Mouse (Mus musculus): Measurements from ENCODE around the gene Gm8267. TPM values are rescaled to one million over a fixed set of nuclear protein-coding genes. Genes with fewer than 3 reads are reported as not detected.
"Not testable (repeated sequence)": the region's sequence is repeated elsewhere in the genome, so short reads cannot be mapped to it uniquely, and the experiment has no call there.

Gm8267 gene
- not detected in 2 replicates for total RNA-seq (2012; rRNA removed)

- Histone ChIP-seq H3K36me3 (ENCODE audit: control insufficient read depth, insufficient read depth, low read length, poor library complexity, severe bottlenecking) (no peaks in the 10 kb centered on the region), H3K4me1 (ENCODE audit: control insufficient read depth in 2 of 2, insufficient read depth in 2 of 2, low read length in 2 of 2, poor library complexity in 1 of 2) (no peaks in the 10 kb centered on the region), H3K9me3 (ENCODE audit: control insufficient read depth, insufficient read depth, low read depth, low read length) (no peaks in the 10 kb centered on the region), H3K4me3 (ENCODE audit: insufficient read depth in 1 of 2, low read depth in 1 of 2, low read length in 2 of 2, poor library complexity in 1 of 2, severe bottlenecking in 1 of 2) (no peak within 1 kb of the TSS), H3K27ac (ENCODE audit: insufficient read depth, low read depth, low read length, poor library complexity, severe bottlenecking) (no peak within 1 kb of the TSS), H3K9ac (ENCODE audit: insufficient read depth, low read depth, low read length, poor library complexity, severe bottlenecking) (no peak within 1 kb of the TSS)
- DNase-seq (ENCODE audit: low read depth, low spot score): no peak
- TF ChIP-seq ZNF384 (IDR thresholded peaks at IDR 0.05; ENCODE audit: low read depth, low read length) (no peak), ZC3H11A (IDR thresholded peaks at IDR 0.05; ENCODE audit: borderline replicate concordance, low read depth, low read length) (no peak), HCFC1 (IDR thresholded peaks at IDR 0.05; ENCODE audit: borderline replicate concordance, insufficient read depth, low read length) (no peak), CHD2 (IDR thresholded peaks at IDR 0.05; ENCODE audit: low read depth, low read length) (no peak), MAFK (IDR thresholded peaks at IDR 0.05; ENCODE audit: insufficient read depth, low read depth, low read length) (no peak)
- in situ Hi-C loops (cut with MboI; ENCODE audit: low sequenced_read_pairs in 2 of 2, unreplicated experiment in 2 of 2): no loop called here
These were observed at the start of gene Gm8267 for GRCm38 (mm10) chr14:44750240-44750639. TSS of gene Gm8267 (minus strand) at chr14:44750340.

GRCm38 (mm10) chr14:44789537-44790382 lies 39.6 kb upstream of the Gm8267 start:
- H3K9ac ChIP-seq (ENCODE audit: insufficient read depth, low read depth, low read length, poor library complexity, severe bottlenecking); H3K4me3 ChIP-seq (ENCODE audit: insufficient read depth in 1 of 2, low read depth in 1 of 2, low read length in 2 of 2, poor library complexity in 1 of 2, severe bottlenecking in 1 of 2); H3K36me3 ChIP-seq (ENCODE audit: control insufficient read depth, insufficient read depth, low read length, poor library complexity, severe bottlenecking); H3K4me1 ChIP-seq (ENCODE audit: control insufficient read depth in 2 of 2, insufficient read depth in 2 of 2, low read length in 2 of 2, poor library complexity in 1 of 2); H3K9me3 ChIP-seq (ENCODE audit: control insufficient read depth, insufficient read depth, low read depth, low read length); in situ Hi-C loops (cut with MboI; ENCODE audit: low sequenced_read_pairs in 2 of 2, unreplicated experiment in 2 of 2); H3K27ac ChIP-seq (ENCODE audit: insufficient read depth, low read depth, low read length, poor library complexity, severe bottlenecking); DNase-seq (ENCODE audit: low read depth, low spot score): not testable (repeated sequence)

- H3K9ac ChIP-seq (ENCODE audit: insufficient read depth, low read depth, low read length, poor library complexity, severe bottlenecking); DNase-seq (ENCODE audit: low read depth, low spot score); H3K27ac ChIP-seq (ENCODE audit: insufficient read depth, low read depth, low read length, poor library complexity, severe bottlenecking); H3K36me3 ChIP-seq (ENCODE audit: control insufficient read depth, insufficient read depth, low read length, poor library complexity, severe bottlenecking); in situ Hi-C loops (cut with MboI; ENCODE audit: low sequenced_read_pairs in 2 of 2, unreplicated experiment in 2 of 2); H3K4me1 ChIP-seq (ENCODE audit: control insufficient read depth in 2 of 2, insufficient read depth in 2 of 2, low read length in 2 of 2, poor library complexity in 1 of 2); H3K4me3 ChIP-seq (ENCODE audit: insufficient read depth in 1 of 2, low read depth in 1 of 2, low read length in 2 of 2, poor library complexity in 1 of 2, severe bottlenecking in 1 of 2); H3K9me3 ChIP-seq (ENCODE audit: control insufficient read depth, insufficient read depth, low read depth, low read length): not testable (repeated sequence)
These were observed 7.4 kb downstream of the Gm8267 start for GRCm38 (mm10) chr14:44742789-44743188.

DNA sequence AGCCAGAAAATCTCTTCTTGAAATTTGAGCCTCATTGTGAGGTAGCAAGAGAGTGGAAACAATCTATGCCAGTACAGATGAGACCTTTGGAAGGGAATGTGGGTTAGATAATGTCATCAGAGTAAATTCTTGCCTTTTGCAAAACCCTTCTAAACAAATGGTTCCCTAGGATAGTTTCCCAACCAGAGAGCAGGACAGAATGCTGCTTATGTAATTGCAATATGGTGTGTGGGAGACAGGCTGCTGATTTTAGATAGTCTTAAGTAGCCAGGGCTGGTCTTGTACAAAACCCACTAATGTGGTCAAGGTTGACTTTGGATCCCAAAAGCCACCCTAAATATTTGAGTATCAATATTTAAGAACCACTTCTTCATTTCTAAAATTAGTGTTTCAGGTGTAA lies 19.4 kb downstream of the Gm8267 start:
- H3K27ac ChIP-seq (ENCODE audit: insufficient read depth, low read depth, low read length, poor library complexity, severe bottlenecking); H3K9ac ChIP-seq (ENCODE audit: insufficient read depth, low read depth, low read length, poor library complexity, severe bottlenecking); in situ Hi-C loops (cut with MboI; ENCODE audit: low sequenced_read_pairs in 2 of 2, unreplicated experiment in 2 of 2); H3K9me3 ChIP-seq (ENCODE audit: control insufficient read depth, insufficient read depth, low read depth, low read length); H3K36me3 ChIP-seq (ENCODE audit: control insufficient read depth, insufficient read depth, low read length, poor library complexity, severe bottlenecking); DNase-seq (ENCODE audit: low read depth, low spot score); H3K4me3 ChIP-seq (ENCODE audit: insufficient read depth in 1 of 2, low read depth in 1 of 2, low read length in 2 of 2, poor library complexity in 1 of 2, severe bottlenecking in 1 of 2); H3K4me1 ChIP-seq (ENCODE audit: control insufficient read depth in 2 of 2, insufficient read depth in 2 of 2, low read length in 2 of 2, poor library complexity in 1 of 2): not testable (repeated sequence)

GRCm38 (mm10) chr14:44706356-44706755 lies 43.8 kb downstream of the Gm8267 start, which contains the start of gene Gm8257:
TSS of gene Gm8257 (minus strand) at chr14:44706456.
- H3K9ac ChIP-seq (ENCODE audit: insufficient read depth, low read depth, low read length, poor library complexity, severe bottlenecking); H3K36me3 ChIP-seq (ENCODE audit: control insufficient read depth, insufficient read depth, low read length, poor library complexity, severe bottlenecking); H3K4me3 ChIP-seq (ENCODE audit: insufficient read depth in 1 of 2, low read depth in 1 of 2, low read length in 2 of 2, poor library complexity in 1 of 2, severe bottlenecking in 1 of 2); DNase-seq (ENCODE audit: low read depth, low spot score); H3K27ac ChIP-seq (ENCODE audit: insufficient read depth, low read depth, low read length, poor library complexity, severe bottlenecking); H3K9me3 ChIP-seq (ENCODE audit: control insufficient read depth, insufficient read depth, low read depth, low read length); H3K4me1 ChIP-seq (ENCODE audit: control insufficient read depth in 2 of 2, insufficient read depth in 2 of 2, low read length in 2 of 2, poor library complexity in 1 of 2); in situ Hi-C loops (cut with MboI; ENCODE audit: low sequenced_read_pairs in 2 of 2, unreplicated experiment in 2 of 2): not testable (repeated sequence)

Other genes with a start within 250 kb of the Gm8267 start
- gene Gm17093, start 232.1 kb downstream of the Gm8267 start, total RNA-seq (2012; rRNA removed): not detected in 2 replicates
- not detected in 2 replicates for gene Gm8247, start 167.2 kb downstream of the Gm8267 start, total RNA-seq (2012; rRNA removed)
- gene Gm5624, start 122.4 kb downstream of the Gm8267 start, total RNA-seq (2012; rRNA removed): not detected in 2 replicates
- gene Gm8257, start 43.9 kb downstream of the Gm8267 start, total RNA-seq (2012; rRNA removed): not detected in 2 replicates
- not detected in 2 replicates for gene Ptgdr, start 109.0 kb upstream of the Gm8267 start, total RNA-seq (2012; rRNA removed)
- 0.18 and 0.74 TPM in 2 replicates for gene Ptger2, start 237.9 kb upstream of the Gm8267 start, total RNA-seq (2012; rRNA removed)

Measured in ES-E14 (cell line).